Mouse (Mus musculus): ENCODE data around the gene Dnmbp. TPM values are rescaled to one million over a fixed set of nuclear protein-coding genes. Genes with fewer than 3 reads are reported as not detected.

Dnmbp gene
- total RNA-seq, 1 experiment from 2014 or later, result 9.0 TPM

DNA sequence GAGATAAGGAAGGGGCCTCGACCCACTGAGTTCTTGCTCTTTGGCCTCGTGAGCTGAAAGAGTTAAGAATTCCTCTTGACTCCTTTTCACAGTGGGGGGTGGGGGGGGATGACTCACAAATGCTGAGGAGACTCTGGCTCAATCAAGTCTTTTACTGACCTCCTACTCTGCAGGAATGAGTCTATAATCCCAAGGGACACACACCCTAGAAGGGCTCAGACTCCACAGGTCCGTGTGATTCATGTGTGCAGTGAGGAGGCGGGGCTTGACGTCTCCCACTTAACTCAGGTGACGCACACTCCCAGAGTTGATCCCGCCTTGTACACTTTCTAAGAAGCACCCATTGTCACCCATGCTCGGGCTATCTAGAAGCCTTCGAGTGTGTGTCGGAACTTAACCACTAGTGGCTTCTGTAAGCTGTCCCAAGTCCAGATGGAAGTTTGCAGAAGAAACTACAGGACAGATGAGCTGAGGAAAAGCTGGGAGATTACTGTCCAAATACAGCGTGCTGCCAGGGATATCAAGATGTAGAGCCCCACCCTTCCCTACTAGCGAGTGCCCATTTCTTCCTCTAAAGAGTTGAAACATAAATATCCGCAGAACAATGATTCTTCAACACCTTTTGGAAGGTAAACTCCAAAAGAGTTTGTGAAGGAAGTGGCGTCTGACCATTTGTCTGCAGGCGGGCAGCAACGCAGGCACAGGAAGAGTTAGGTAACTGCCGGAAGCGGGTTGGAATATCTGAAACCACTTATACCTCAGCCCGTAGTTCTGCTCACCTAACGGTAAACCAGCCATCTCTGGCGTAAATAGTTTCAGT, 23.2 kb downstream of the Dnmbp start:
- ATAC-seq (replicated peaks; ENCODE audit: low read depth, poor library complexity, severe bottlenecking), result peak; percentile 41

DNA sequence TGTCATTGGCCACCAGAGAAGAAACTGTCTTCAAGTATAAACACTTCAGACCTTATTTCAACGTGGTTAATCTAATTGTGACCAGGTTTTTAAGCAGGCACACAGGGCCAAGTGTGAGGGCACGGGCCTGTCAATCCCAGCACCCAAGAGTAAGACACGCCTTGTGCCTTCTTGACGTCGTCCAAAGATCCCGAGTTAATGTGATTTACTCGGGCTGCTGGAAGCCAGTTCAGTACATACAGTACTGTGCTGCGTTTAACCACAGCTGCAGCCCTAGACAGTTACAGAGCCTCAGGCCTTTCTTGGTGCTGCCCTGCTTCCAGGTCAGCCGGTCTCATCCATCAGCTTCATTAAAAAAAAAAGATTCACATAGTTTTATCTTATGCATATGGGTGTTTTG, 24.6 kb downstream of the Dnmbp start:
- ATAC-seq (replicated peaks; ENCODE audit: low read depth, poor library complexity, severe bottlenecking), result no peak

DNA sequence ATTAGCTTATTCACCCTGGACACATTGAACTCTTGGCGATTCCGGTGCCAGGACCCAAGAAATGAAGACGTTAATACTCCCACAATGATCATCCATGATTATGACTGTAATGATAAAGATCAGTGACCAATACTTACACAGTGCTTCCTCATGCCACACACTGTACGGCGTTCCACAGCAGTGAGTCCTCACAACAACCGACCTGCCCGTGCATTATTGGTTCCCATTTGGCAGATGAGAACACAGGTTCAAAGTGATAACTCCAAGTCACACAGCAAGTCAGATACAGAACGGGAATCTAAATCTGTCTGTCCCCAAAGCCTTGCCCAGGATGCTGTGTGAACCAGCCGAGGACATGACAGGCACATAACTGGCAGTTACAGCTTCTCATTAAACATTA, 25.0 kb downstream of the Dnmbp start:
- ATAC-seq (replicated peaks; ENCODE audit: low read depth, poor library complexity, severe bottlenecking), result no peak

DNA sequence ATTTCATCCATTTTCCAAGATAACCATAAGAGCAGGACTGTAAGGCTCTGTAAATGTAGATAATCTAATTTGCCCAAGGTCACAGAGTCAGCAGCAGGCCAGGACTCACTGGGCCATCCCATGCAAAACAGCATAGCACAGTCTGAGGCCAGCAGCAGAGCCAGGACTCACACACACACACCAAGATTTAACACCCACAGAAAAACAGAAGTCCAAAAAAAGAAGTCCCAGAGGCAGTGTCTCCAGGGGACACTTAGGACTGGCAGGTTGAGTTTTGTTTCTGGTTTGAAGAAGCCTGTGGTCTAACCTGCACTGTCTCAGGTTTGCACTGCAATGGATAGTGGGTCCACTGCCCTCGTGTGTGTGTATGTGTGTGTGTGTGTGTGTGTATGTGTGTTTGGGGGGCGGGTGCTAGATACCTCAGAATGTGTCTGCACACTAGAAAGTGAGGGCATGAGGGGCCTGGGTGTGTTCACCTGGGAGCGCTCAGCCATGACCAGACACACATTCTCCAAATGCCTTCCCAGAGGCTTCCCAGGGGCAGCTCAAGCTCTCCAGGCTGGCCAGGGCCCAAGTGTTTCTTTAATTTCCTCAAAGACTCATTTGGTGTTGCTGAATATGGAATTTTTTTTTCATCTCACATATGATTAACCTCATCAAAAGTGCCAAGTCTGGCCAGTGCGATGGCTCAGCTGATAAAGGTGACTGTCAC, 27.1 kb downstream of the Dnmbp start:
- no peak for ATAC-seq (replicated peaks; ENCODE audit: low read depth, poor library complexity, severe bottlenecking)

DNA sequence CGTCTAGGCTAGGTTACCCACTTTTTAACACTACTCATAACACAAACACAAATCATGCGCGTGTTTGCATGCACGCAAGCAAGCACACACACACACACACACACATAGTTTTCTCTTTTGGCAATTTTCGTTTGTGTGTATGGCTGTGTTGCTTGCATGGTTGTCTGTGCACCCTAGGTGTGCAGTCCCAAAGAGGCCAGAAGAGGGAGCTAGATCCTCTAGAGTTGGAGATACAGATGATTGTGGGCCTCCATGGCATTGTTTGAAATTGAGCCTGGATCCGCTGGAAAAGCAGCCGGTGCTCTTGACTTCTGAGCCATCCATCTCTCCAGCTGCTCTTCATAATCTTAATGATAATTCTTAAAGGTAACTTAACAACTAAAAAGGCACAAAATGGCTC, 33.5 kb downstream of the Dnmbp start:
- no peak for ATAC-seq (replicated peaks; ENCODE audit: low read depth, poor library complexity, severe bottlenecking)

DNA sequence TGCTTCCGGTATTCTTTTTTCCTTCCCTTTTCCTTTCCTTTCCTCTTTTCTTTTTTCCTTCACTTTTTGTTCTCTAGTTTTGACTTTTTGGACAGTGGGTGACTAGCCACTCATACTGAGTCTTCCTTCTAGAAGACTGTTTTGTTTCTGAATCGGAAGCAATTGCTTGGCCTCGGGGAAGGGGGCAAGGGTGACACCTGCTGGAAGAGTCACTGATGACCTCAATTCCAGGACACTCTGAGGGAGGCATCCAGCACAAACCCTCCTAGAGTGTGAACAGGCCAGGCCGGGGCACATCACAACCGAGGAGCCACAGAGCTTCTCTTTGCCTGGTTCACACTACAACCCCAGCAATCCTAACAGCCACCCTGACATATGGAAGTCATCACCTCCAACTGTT, 34.0 kb downstream of the Dnmbp start:
- ATAC-seq (replicated peaks; ENCODE audit: low read depth, poor library complexity, severe bottlenecking), result peak; percentile 58; the same call in 1 of the 2 replicates

DNA sequence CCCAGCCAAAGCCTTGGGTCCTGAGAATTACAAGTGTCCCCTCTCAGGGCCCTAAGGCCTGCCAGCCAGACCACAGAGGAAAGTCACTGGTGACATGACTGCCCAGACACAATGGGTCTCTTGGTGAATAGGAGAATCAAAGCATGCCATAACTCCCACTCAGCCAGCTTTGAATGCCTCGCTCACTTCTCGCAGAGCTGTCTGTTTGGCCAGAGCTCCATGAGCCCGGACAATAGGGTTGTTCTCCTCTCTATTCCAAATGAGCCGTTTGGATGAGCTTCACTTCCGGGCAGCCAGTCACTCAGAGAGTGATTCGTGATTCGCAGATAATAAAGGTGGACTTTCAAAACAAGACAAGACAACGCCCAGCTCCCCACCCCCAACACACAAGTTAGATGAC, 34.9 kb downstream of the Dnmbp start:
- ATAC-seq (replicated peaks; ENCODE audit: low read depth, poor library complexity, severe bottlenecking), result no peak

DNA sequence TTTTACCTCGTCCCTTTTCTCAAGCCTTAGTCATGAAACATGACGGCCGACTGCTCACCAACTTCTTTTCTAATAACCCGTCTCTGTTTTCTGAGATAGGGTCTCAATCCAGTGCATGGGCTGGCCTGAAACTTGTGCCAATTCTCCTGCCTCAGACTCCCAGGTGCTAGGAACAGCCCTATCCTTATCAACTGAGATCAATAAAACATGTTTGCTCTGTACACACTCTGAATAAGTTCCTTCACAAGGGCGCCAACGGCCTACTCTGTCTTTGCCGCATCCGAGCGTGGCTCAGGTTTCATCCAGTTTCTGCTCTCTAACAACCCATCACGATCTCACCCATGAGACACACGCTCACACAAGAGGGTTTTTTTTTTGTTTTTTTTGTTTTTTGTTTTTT, 35.7 kb downstream of the Dnmbp start:
- no peak for ATAC-seq (replicated peaks; ENCODE audit: low read depth, poor library complexity, severe bottlenecking)

DNA sequence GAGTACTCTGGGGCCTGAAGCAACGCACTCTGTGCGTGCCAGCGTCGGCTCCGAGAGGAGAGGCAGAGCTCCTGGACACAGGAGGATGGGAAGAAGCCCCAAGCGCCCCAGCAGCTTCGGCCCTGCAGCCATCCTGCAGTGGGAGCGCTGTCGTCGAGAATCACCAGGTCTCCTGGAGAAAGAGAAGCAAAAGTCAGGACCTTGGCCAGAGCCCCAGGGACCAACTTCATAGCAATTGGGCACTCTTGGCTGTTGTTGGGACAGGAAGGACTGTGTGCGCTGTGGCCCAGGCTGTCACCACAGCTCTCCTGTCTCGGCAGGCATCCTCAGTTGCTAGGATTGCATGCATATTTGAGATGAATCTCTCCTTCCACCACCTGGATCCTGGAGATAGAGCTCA, 37.1 kb downstream of the Dnmbp start:
- no peak for ATAC-seq (replicated peaks; ENCODE audit: low read depth, poor library complexity, severe bottlenecking)

DNA sequence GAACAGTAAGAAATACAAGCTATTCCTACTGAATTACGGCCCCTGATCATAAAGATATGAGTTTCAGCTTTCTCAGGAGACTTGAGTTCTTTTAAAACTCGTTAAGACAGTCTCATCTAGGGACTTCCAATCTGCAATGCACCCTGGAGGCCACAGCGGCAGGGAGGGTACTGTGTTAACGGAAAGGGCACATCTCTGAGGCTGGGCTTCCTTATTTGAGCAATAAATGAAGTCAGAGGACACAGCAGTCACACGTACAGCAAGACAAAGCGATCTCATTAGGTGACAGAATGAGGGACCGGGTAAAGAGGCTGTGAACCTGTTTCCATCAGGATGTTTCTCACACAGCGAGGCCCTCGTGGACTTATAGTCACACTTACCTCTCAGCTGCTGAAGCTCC, 39.3 kb downstream of the Dnmbp start:
- no peak for ATAC-seq (replicated peaks; ENCODE audit: low read depth, poor library complexity, severe bottlenecking)

DNA sequence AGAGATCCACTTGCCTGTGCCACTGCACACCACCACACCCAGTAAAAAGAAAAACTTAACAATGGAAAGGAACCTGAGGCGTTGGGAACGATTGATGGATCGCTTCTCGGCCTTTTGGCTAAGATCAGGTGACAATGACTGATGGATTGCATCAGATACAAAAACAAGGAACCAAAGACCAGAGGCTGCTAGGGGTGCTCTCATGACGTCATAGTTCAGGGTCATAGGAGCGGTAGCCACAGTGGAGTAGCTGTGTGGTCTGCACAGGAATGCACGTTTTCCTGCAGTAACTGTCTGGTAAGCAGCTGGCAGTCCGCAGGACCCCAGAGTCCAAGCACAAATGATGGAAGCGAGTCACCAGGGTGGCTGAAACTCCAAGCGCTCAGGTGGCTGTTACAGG, 41.4 kb downstream of the Dnmbp start:
- ATAC-seq (replicated peaks; ENCODE audit: low read depth, poor library complexity, severe bottlenecking), result peak; percentile 62

DNA sequence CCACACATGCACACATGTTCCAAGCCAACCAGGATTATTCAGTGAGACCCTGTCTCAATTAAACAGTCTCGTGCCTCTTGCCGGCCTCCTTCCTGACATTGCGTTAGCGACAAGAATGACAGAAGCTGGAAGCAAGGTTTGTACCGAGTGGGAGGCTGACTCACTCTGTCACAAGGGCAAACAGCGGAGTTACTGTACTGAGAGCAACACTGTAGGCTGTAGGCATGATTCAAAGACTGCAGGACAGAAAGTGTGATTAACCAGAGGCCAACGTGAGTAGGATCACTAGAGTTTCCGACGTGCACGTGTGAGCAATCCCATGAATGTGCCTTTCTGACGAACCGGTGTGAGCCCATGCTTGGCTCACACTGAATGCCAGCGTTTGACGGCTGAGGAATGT, 43.5 kb downstream of the Dnmbp start:
- no peak for ATAC-seq (replicated peaks; ENCODE audit: low read depth, poor library complexity, severe bottlenecking)

DNA sequence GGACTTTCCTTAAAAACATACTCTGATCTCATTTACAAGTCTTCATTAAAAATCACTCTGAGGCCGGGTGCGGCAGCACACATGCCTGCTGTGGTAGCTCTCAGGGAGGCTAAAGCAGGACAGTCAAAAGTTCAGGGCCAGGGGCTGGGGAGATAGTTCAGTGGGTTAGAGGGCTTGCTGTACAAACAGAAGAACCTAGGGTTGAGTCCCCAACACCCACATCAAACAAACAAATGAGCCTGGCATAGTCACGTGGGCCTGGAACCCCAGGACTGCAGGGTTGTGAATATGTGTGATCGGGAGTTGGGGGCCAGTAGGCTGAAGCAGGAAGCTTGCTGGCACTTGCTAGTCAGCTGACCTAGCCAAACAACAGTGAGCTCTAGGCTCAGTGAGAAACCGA, 44.0 kb downstream of the Dnmbp start:
- no peak for ATAC-seq (replicated peaks; ENCODE audit: low read depth, poor library complexity, severe bottlenecking)

DNA sequence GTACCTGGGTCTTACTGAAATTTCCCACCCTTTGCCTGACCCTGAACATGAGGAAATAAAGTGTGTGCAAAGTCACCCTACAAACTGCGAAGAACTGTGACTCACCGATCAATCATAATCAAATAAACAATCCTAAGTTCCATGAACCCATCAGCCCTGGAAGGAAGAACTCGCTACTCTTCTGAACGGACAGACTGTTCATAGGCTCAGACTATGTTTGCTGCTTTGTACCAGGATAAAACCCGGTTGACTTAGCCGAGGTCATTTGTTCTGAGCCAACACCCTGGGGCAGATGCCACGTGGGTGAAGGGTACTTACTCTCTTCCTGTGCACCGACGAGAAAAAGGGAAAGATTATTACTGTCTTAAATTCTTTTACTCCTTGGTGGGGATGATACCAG, 45.2 kb downstream of the Dnmbp start:
- ATAC-seq (replicated peaks; ENCODE audit: low read depth, poor library complexity, severe bottlenecking), result no peak

DNA sequence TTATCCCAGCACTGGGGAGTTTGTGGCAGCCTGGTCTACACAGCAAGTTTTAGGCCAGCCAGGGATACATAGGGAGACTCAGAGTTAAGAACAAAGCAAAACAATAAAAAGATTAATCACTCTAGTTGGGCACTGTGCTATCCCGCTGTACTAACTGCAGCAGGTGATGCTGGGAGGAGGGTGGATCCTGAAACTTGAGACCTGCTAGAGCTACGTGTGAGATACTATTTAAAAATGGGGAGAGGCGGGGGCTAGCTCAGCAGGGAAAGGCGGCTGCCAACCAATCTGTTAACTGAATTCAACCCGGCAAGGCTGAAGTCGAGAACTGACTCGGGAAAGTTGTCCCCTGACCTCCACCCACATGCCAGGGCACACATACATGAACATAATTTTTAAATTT, 45.9 kb downstream of the Dnmbp start:
- no peak for ATAC-seq (replicated peaks; ENCODE audit: low read depth, poor library complexity, severe bottlenecking)

DNA sequence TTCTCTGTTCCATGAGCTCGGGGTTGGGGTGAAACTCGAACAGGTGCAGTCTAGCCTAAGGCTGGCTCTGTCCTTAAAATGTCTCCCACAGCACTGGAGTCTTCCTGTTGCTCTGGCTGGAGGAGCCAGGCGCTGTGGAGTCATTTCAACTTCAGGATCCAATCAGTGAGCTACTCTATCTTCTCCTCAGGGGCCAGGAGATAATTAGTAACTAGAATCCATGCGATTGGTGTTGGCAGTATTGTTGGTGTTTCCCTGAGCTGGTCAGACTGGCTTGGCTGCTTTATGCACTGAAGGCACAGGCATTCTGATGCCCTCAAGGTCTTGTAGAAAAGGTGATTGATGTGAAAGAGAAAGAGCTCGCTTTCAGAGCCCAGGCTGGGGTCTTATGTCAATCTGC, 49.5 kb downstream of the Dnmbp start:
- no peak for ATAC-seq (replicated peaks; ENCODE audit: low read depth, poor library complexity, severe bottlenecking)

DNA sequence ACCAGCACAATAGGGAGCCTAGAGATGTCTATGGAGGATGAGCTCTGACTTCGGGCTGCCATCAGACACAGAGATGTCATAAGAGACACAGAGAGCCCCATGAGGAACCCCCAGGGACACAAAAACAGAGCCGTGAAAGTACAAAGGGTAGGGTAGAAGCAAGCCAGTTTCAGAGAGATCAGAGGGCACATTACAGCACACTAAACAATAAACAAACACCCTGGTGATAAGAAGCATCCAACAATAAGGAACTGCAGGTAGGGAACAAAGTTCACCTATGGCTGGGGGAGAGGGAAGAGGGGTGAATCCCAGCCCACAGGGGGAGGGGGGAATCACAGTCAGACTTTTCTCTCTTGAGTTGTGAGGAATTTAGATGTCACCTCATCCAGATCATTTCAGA, 52.3 kb downstream of the Dnmbp start:
- no peak for ATAC-seq (replicated peaks; ENCODE audit: low read depth, poor library complexity, severe bottlenecking)

DNA sequence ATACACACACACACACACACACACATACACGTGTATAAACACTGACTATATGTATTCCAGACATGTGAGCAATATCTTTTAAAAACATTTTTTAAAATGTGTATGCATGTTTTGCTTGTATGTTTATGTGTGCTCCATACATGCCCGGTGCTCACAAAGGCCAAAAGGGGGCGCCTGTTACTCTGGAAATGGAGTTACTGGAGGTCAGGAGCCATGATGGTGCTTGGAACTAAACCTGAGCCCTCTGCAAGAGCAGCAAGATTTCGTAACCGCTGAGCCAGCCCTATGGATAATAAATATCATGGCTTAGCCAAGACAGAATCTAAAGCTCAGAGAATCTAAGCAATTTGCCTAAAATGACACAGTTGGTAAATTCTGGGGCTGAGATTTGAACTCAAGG, 52.7 kb downstream of the Dnmbp start:
- no peak for ATAC-seq (replicated peaks; ENCODE audit: low read depth, poor library complexity, severe bottlenecking)

DNA sequence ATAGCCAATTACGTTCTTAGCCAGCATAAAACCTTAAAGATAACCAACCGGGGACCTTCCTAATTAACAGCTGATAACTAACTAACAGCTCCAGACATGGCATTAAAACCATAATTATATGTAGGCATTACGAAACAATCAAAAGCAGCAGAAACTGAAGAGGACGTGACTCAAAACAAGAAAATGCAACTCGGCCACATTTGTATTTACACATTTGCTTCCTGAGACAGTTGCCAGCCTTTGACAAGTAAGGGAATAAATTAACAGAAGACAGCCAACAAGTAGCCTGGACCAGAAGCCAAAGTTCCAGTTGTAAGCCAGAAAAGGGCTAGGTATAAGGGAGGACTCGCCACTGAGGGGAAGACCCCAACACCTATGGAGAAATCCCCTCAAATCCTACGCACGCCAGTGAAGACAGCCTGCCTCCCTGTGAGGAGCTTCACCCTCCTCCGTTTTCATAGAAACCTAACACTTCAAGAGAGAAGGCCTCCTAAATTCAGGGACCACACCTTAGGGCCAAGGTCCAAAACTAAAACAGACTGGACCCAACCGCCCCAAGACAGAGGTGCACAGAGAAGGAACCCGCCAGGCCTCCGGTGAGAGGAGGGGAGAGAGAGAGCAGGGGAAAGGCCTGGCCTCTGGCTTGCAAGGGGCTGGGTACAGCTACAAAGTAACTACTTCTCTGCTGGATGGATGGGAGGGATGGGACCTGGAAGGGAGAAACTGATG, 53.5 kb downstream of the Dnmbp start:
- no peak for ATAC-seq (replicated peaks; ENCODE audit: low read depth, poor library complexity, severe bottlenecking)

DNA sequence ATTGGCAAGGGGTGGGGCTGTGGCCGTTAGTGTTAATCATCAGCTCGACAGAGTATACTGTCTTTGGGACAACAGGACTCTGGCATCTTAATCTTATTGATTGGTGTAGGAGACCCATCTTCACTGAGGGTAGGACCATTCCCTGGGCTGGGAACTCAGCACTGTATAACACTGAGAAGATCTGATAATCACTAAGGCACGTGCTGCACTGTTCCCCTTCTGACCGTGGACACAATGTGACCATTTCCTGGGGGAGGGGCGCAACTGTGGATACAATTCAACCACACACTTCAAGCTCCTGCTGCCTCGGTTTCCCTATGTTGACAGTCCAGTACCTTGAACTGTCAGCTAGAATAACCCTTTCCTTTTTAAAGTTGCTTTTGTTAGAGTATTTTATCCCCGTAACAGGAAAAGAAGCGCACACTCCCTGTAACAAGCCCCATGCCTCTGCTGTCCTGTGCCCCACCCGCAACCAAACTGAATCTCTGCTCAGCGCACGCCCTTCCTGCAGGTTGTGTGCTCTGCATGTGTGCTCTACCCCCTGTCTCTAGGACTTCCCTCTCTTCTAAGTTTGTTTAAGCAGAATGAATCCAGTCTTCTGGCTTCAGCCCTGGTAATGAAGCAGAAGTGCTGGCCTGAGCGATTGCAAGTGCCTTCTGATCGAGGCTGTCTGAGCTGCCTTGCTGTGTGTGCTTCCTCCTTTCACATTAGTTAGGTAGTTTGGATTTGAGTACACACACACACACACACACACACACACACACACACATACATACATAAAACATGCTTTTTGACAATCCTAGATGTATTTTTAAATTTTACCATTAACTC, 55.1 kb downstream of the Dnmbp start:
- peak; percentile 71 for ATAC-seq (replicated peaks; ENCODE audit: low read depth, poor library complexity, severe bottlenecking)

All from common myeloid progenitor, adult 5-6 weeks (primary cell).